Mouse (Mus musculus) megakaryocyte-erythroid progenitor cell, adult 5-6 weeks (primary cell): ENCODE results near the gene Ctse. TPM values are rescaled to one million over a fixed set of nuclear protein-coding genes. Genes with fewer than 3 reads are reported as not detected.

Experiments used
- total RNA-seq, 2 experiments: library from RNA; stranded (forward) in 1 of 2; stranded (reverse) in 1 of 2; fragments of 200-1000, 215-1000 nt in 1 of 2; fragments of >200 nt in 1 of 2; fragmentation: Nextera tagmentation in 1 of 2; gene quantifications; 2 replicates each; pipeline ENCODE4 v1.2.3; 2014 to 2017

Ctse gene
- total RNA-seq, 2 experiments from 2014 or later: 329 to 406 TPM

Other genes with a start within 250 kb of the Ctse start
- gene Srgap2, start 111.0 kb upstream of the Ctse start, total RNA-seq (2014; fragmentation: Nextera tagmentation): 17.4 and 22.6 TPM in 2 replicates
- gene Srgap2, start 111.0 kb upstream of the Ctse start, total RNA-seq (2017): 7.1 and 7.8 TPM in 2 replicates
- 2.6 and 4.1 TPM in 2 replicates for gene Fam72a, start 110.4 kb upstream of the Ctse start, total RNA-seq (2014; fragmentation: Nextera tagmentation)
- gene Fam72a, start 110.4 kb upstream of the Ctse start, total RNA-seq (2017): 2.8 and 6.1 TPM in 2 replicates
- not detected in 2 replicates for gene Avpr1b, start 39.1 kb upstream of the Ctse start, total RNA-seq (2014; fragmentation: Nextera tagmentation)
- not detected in 2 replicates for gene Avpr1b, start 39.1 kb upstream of the Ctse start, total RNA-seq (2017)
- gene Rab7b, start 50.4 kb downstream of the Ctse start, total RNA-seq (2014; fragmentation: Nextera tagmentation): not detected in 2 replicates
- 1.3 and 1.5 TPM in 2 replicates for gene Rab7b, start 50.4 kb downstream of the Ctse start, total RNA-seq (2017)
- not detected in 2 replicates for gene Slc26a9, start 105.7 kb downstream of the Ctse start, total RNA-seq (2014; fragmentation: Nextera tagmentation)
- not detected in 2 replicates for gene Slc26a9, start 105.7 kb downstream of the Ctse start, total RNA-seq (2017)
- 0.20 TPM in 1 of 2 replicates, not detected in the other for gene Pm20d1, start 159.1 kb downstream of the Ctse start, total RNA-seq (2014; fragmentation: Nextera tagmentation)
- gene Pm20d1, start 159.1 kb downstream of the Ctse start, total RNA-seq (2017): not detected in 2 replicates
- 4.1 and 5.2 TPM in 2 replicates for gene Slc41a1, start 189.2 kb downstream of the Ctse start, total RNA-seq (2014; fragmentation: Nextera tagmentation)
- gene Slc41a1, start 189.2 kb downstream of the Ctse start, total RNA-seq (2017): 6.1 and 8.2 TPM in 2 replicates
- 7.9 and 18.1 TPM in 2 replicates for gene Rab29, start 228.9 kb downstream of the Ctse start, total RNA-seq (2014; fragmentation: Nextera tagmentation)
- gene Rab29, start 228.9 kb downstream of the Ctse start, total RNA-seq (2017): 10.1 and 10.9 TPM in 2 replicates